Mouse (Mus musculus) stomach, postnatal 0 days (tissue): ENCODE results near the gene Prkag2. TPM values are rescaled to one million over a fixed set of nuclear protein-coding genes. Genes with fewer than 3 reads are reported as not detected.
"Not testable (repeated sequence)": the region's sequence is repeated elsewhere in the genome, so short reads cannot be mapped to it uniquely, and the experiment has no call there.

Source experiments
- ATAC-seq: fragments of 200-750 bp; cut with Nextera tagmentation; 2 replicates; pipeline ENCODE4 v1.8.0; 2017; ENCODE audit not compliant: low FRiP score, low TSS enrichment
- DNase-seq: peaks from one replicate; pipeline ENCODE4 v3.0.0-alpha.2; 2016; ENCODE audit warnings: low spot score
- H3K27ac ChIP-seq: fragments of 300-500 bp; sonication (generic); replicated peaks from 2 replicates; pipeline ENCODE4 v1.5.1; 2014; ENCODE audit warnings: mild to moderate bottlenecking, control low read depth
- H3K27me3 ChIP-seq: fragments of 300-500 bp; sonication (generic); 2 replicates; pipeline ENCODE4 v1.6.1; 2014; ENCODE audit warnings: low read length; ENCODE audit not compliant: control insufficient read depth, insufficient read depth
- H3K36me3 ChIP-seq: fragments of 300-500 bp; sonication (generic); 2 replicates; pipeline ENCODE4 v1.6.1; 2014; ENCODE audit warnings: low read length, mixed read lengths; ENCODE audit not compliant: control insufficient read depth, insufficient read depth
- H3K4me1 ChIP-seq: fragments of 300-500 bp; sonication (generic); replicated peaks from 2 replicates; pipeline ENCODE4 v1.6.1; 2014; ENCODE audit warnings: antibody characterized with exemption; ENCODE audit not compliant: control insufficient read depth, insufficient read depth
- H3K4me2 ChIP-seq: fragments of 300-500 bp; sonication (generic); replicated peaks from 2 replicates; pipeline ENCODE4 v1.6.1; 2014; ENCODE audit warnings: low read depth, mild to moderate bottlenecking, control low read depth, moderate library complexity
- H3K4me3 ChIP-seq: fragments of 300-500 bp; sonication (generic); 2 replicates; pipeline ENCODE4 v1.5.1; 2014; ENCODE audit warnings: low read depth, low read length, control low read depth
- H3K9ac ChIP-seq: fragments of 300-500 bp; sonication (generic); 2 replicates; pipeline ENCODE4 v1.6.1; 2014; ENCODE audit warnings: mild to moderate bottlenecking, low read length, control low read depth, mixed read lengths
- H3K9me3 ChIP-seq: fragments of 300-500 bp; sonication (generic); 2 replicates; pipeline ENCODE4 v1.6.1; 2016; ENCODE audit warnings: low read length; ENCODE audit not compliant: control insufficient read depth
- CTCF ChIP-seq: IDR thresholded peaks from 2 replicates; pipeline ENCODE4 v1.5.1; 2016; ENCODE audit warnings: antibody characterized with exemption, low read depth, mild to moderate bottlenecking, moderate library complexity
- EP300 ChIP-seq: optimal IDR thresholded peaks from 2 replicates; pipeline ENCODE3; 2016; ENCODE audit warnings: antibody characterized with exemption
- WGBS: fragments of 180-500 bp; shearing (Covaris S2); extraction: QIAGEN DNeasy Blood & Tissue Kit; methylation state at CpG from one replicate; pipeline ENCODE4 v1.1.7; 2014; 5-methylcytosine and 5-hydroxymethylcytosine counted together
- polyA plus RNA-seq: library from polyadenylated mRNA; unstranded; fragments of >200 nt; fragmentation: Nextera tagmentation; extraction: Ambion mirVana; gene quantifications from 2 replicates; pipeline ENCODE4 v1.2.1, GENCODE M21; 2015

Prkag2 gene
- polyA plus RNA-seq, 1 experiment from 2014 or later: 33.9 TPM

GRCm38 (mm10) chr5:25077873-25078651 is 22.4 kb downstream of the Prkag2 start:
- H3K9me3 ChIP-seq: no peaks in the 10 kb centered on the region
- DNase-seq (no peak), ATAC-seq (0 out of 2 replicates have a peak, but pooled peaks have one; percentile 18)
- no peak overlapping the region for H3K27ac ChIP-seq
- H3K4me3 ChIP-seq: no peak overlapping the region
- H3K4me1 ChIP-seq: no peaks in the 10 kb centered on the region
- H3K36me3 ChIP-seq: no peaks in the 10 kb centered on the region
- H3K4me2 ChIP-seq: no peak overlapping the region
- 51% methylated on average over 8 of the region's 8 CpGs for WGBS
- TF ChIP-seq CTCF (no peak), EP300 (no peak)
- H3K27me3 ChIP-seq: no peaks in the 10 kb centered on the region
- H3K9ac ChIP-seq: no peak overlapping the region

GRCm38 (mm10) chr5:25077258-25077657 is 23.2 kb downstream of the Prkag2 start:
- not testable (repeated sequence) for H3K9me3 ChIP-seq, ATAC-seq, H3K27ac ChIP-seq, H3K27me3 ChIP-seq, H3K4me1 ChIP-seq, DNase-seq, H3K4me3 ChIP-seq, H3K4me2 ChIP-seq, H3K9ac ChIP-seq, H3K36me3 ChIP-seq
- WGBS: 95% methylated on average over 13 of the region's 13 CpGs

- H3K4me1 ChIP-seq: no peaks in the 10 kb centered on the region
- no peak for ATAC-seq
- no peak overlapping the region for H3K27ac ChIP-seq
- no peak overlapping the region for H3K4me2 ChIP-seq
- no peaks in the 10 kb centered on the region for H3K9me3 ChIP-seq
- no peaks in the 10 kb centered on the region for H3K27me3 ChIP-seq
- no peak overlapping the region for H3K9ac ChIP-seq
- 64% methylated on average over 4 of the region's 4 CpGs for WGBS
- H3K4me3 ChIP-seq: no peak overlapping the region
- no peak for TF ChIP-seq CTCF
- TF ChIP-seq EP300: no peak
- DNase-seq: no peak
- no peaks in the 10 kb centered on the region for H3K36me3 ChIP-seq
Measured at GRCm38 (mm10) chr5:25075623-25076022, 24.8 kb downstream of the Prkag2 start.

GRCm38 (mm10) chr5:25069815-25070214 is 30.6 kb downstream of the Prkag2 start:
- no peak overlapping the region for H3K4me3 ChIP-seq
- no peaks in the 10 kb centered on the region for H3K9me3 ChIP-seq
- TF ChIP-seq EP300: no peak
- no peak for TF ChIP-seq CTCF
- no peaks in the 10 kb centered on the region for H3K36me3 ChIP-seq
- ATAC-seq: peak; percentile 41
- no peaks in the 10 kb centered on the region for H3K27me3 ChIP-seq
- DNase-seq: peak; percentile 51
- H3K4me1 ChIP-seq: peaks cover 21% of the 10 kb centered on the region
- no peak overlapping the region for H3K9ac ChIP-seq
- WGBS: 50% methylated on average over 5 of the region's 5 CpGs
- H3K4me2 ChIP-seq: no peak overlapping the region
- peak overlapping the region; percentile 56; the same call in 1 of the 2 replicates for H3K27ac ChIP-seq

GRCm38 (mm10) chr5:25067122-25067521 is 33.3 kb downstream of the Prkag2 start:
- DNase-seq (peak; percentile 61), ATAC-seq (peak; percentile 14)
- no peak overlapping the region; the same call in 1 of the 2 replicates for H3K4me2 ChIP-seq
- H3K9me3 ChIP-seq: no peaks in the 10 kb centered on the region
- no peak overlapping the region for H3K4me3 ChIP-seq
- no peaks in the 10 kb centered on the region for H3K36me3 ChIP-seq
- WGBS: 14% methylated on average over 6 of the region's 6 CpGs
- H3K4me1 ChIP-seq: peaks cover 21% of the 10 kb centered on the region
- peak overlapping the region; percentile 79 for H3K27ac ChIP-seq
- H3K27me3 ChIP-seq: no peaks in the 10 kb centered on the region
- no peak overlapping the region for H3K9ac ChIP-seq
- TF ChIP-seq EP300 (no peak), CTCF (no peak)

GRCm38 (mm10) chr5:25064270-25065232 is 35.9 kb downstream of the Prkag2 start:
- Histone ChIP-seq H3K4me2 (no peak overlapping the region), H3K27ac (no peak overlapping the region), H3K36me3 (no peaks in the 10 kb centered on the region), H3K4me3 (no peak overlapping the region), H3K9me3 (no peaks in the 10 kb centered on the region), H3K9ac (no peak overlapping the region), H3K4me1 (peaks cover 23% of the 10 kb centered on the region), H3K27me3 (no peaks in the 10 kb centered on the region)
- no peak for TF ChIP-seq CTCF
- no peak for TF ChIP-seq EP300
- ATAC-seq (no peak), DNase-seq (no peak)
- 62% methylated on average over 8 of the region's 8 CpGs for WGBS
